Mouse (Mus musculus) layer of hippocampus, adult 8-10 months (tissue): Measurements from ENCODE around the gene Angptl4. TPM values are rescaled to one million over a fixed set of nuclear protein-coding genes. Genes with fewer than 3 reads are reported as not detected.
"Not testable (repeated sequence)": the region's sequence is repeated elsewhere in the genome, so short reads cannot be mapped to it uniquely, and the experiment has no call there.

Experiments used
- DNase-seq, 2 experiments: peaks; one replicate each; pipeline ENCODE4 v3.0.0; 2022; ENCODE audit warnings: low spot score in 2 of 2
- total RNA-seq, 4 experiments: library from RNA; stranded (reverse); gene quantifications; 2 replicates each; pipeline ENCODE4 v1.2.4; 2022

Gene Angptl4
- total RNA-seq, 4 experiments from 2014 or later = 1.7 to 3.0 (median 2.2) TPM

DNA sequence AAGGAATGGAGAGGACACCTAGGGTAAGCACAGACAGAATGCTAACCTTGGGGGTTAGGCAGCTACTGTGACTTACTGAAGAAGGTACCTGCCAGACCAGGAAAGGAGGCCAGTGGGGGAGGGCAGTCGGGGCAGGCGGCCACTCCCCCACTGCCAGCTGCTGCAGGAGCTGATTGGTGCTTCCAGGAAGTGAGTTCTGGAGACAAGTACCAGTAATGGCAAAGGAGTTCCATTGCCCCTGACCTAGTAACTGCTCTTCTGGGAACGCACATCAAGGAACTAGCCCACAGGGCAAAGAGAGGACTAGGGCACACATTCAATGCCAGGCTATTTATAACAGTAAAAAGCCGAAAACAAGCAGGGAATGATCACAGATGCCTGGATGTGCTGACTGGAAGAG is 24.4 kb downstream of the Angptl4 start:
- DNase-seq = no peak

DNA sequence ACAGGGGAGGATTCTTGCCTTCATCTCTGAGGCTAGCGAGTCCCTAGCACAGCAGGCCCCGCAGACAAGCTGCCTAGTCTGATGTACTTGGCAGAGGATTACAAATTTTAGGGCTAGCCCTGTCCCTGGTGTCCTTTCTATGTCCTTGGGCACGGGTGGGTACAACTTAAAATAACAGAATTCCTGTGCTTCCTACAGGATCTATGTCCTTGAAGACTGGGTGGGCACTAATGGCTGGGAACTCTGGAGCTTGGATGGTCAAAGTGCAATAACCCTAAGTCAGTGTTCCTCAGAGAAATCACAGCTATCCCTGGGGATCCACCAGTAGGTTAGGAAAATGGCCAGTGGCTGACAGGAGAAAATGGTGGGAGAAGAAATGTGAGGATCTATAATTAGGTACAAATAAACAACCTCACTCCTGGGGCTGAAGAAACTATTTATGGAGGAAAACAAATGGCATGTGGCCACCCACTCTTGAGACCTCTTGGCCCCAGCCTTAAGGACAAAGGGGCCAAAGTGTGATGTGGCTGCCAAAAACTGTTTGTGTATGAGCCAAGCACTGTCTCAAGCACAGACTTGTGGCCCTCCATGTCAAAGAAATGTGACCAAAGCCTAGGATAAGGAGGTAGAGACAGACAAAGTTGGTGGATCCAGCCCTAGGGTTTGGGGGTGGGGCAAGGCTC is 25.4 kb downstream of the Angptl4 start:
- no peak for DNase-seq

DNA sequence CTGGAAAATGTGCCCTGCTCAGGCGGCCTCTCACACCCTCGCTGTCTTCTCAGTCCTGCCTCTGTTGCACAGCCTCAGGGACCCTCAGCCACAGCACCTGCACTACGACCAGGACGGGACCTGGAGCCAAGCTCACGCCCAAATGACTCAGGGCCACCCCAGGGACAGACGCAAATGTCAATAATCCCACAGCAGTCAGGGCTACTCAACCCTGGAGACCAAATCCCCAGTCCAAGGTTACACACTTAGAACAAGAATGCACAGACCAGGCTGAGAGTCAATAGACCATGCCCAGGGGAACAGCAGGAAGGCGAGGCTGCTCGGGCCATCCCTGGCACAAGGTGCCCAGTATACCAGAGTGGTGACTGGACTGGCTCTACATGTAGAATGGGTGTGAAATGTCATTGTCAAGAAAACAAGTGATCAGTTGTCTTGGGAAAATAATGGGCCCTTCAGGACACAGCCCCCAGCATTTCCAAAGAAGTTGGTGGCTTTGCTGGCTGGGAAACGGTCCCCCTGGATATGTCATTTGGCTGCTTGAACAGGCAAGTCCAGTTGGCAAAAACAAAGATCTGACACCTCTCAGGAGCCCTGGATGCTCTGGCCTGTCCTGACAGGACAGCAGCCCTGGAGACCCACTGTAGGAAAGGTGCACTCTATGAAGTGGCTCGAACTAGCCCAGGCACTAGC is 26.1 kb downstream of the Angptl4 start:
- DNase-seq = no peak

DNA sequence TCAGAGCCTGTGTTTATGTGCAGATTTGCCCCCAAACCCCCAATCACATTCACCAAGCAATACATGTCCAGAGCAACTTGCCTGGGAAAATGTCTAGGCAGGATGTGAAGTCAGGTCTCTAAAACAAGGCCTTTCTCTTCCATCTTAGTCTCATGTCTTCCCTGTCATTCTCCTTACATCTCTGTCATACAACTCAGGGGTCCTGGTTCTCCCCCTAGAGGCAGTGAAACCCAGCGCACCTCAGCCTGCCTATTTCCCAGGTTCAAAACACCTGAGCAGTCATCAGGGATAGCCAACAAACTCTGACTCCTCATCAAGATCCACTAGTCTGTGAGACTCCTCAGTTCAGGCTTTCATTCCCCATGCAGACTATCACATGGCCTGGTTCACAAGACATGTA is 27.0 kb downstream of the Angptl4 start:
- no peak for DNase-seq

DNA sequence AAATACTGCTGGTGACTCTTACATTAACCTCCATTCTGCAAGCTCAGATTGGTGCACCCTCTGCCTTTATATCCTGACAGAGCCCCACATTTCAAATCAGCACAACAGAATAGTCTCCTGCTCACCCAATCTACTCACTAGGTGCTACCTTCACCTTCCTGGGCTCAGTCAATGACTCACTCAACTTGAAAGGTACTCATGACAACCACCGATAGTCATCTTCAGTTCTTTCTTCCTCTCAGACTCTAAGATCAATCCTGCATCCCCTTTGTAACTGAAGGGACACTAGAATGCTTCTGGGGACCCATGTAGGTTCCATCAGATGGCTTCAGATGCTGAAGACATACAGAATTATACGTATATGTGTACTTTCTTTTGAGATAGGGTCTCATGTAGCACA is 29.3 kb downstream of the Angptl4 start:
- no peak for DNase-seq

DNA sequence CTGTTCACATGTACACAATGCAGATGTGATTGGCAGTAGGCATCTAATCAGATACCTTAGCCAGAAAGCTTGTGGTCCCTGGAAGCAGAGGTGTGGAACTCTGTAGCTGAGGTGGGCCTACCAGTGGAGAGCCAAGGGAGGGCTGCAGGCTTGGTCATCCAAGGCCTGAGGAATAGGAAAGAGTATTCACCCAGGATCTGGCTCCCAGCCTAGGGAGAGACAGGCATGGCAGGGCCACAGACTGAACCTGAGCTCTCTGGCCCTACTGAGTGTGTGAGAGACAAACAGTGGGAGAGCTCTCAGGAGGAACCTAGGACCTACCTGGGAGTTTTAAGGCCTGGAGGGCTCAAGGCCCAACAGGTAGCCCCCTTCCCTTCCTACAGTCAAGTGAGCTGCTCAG is 30.4 kb downstream of the Angptl4 start:
- DNase-seq = no peak

DNA sequence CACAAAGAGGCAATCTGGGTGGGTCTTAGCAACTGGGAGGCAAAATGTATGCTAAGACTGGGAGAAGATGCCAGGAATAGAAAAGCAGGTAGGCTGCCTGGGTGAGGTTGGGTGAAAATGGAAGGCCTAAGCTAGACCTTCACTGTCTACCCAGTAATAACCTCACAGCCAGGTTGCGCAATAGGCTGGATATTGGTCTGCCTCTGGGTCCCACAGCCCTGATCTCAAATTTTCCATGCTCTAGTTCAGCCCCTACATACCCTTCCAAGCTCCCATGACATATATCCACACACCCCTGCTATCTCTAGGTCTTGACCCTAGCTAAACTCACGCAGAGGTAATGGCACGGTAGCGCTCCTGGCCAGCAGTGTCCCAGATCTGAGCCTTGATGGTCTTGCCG is 32.2 kb downstream of the Angptl4 start:
- no peak for DNase-seq

DNA sequence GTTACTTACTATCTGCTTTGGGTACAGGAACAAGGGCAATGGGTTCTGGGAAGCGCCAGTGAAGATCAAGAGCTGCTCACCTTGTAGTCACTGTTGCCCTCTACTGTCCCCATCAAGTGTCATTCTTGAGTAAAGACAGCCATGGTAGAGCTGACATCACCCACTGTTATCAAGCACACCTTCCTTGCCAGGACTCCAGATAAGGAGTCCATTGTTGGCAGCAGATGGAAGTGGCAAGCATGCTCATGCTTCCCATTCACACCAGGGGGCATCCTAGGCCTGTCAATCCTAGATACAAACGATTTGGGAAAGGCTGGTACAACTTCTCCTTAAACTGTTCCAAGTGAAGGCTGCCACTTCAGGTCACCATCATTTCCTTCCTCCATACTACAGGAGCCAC is 35.6 kb downstream of the Angptl4 start:
- no peak for DNase-seq

DNA sequence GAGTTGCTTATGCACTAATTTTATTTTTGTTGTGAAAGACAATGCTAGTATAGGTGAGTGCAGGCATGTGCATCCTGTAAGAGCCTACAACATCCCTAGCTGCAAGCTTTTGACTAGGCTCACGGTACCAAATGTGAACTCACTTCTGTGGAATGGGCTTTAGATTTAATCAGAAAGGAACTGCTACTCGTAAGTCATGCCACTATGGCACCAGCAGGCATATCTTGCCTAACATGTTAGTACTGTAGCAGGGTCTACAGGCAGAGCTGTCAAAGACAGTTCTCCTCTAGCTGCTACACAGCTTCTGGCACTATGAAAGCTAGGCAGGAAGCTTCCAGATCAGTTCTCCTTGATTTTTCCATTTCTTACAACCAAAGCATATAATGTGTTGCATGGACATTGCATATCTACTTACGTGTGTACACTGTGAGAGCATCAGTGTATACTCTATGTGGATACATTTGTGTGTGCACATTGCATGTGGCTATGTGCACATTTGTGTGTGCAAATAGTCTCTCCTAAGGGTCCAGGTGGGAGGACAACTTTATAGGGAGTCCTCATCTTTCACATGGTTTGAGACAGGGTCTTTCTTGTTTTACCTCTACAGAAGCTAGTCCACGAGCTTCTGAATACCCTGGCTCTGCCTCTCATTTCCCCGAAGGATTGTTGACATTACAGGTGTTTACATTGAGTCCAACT is 36.8 kb downstream of the Angptl4 start:
- DNase-seq = no peak

DNA sequence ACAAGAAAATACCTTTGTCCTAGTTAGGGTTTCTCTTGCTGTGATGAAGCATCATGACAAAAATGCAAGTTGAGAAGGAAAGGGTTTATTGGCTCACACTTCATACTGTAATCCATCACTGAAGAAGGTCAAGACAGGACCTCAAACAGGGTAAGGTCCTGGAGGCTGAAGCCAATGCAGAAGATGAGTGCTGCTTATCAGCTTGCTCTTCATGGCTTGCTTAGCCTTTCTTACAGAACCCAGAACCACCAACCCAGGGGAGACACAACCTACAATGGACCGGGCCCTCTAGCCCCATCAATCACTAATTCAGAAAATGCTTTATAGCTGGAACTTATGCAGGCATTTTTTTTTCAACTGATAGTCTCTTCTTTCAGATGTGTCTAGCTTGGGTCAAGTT is 39.2 kb downstream of the Angptl4 start:
- no peak for DNase-seq

DNA sequence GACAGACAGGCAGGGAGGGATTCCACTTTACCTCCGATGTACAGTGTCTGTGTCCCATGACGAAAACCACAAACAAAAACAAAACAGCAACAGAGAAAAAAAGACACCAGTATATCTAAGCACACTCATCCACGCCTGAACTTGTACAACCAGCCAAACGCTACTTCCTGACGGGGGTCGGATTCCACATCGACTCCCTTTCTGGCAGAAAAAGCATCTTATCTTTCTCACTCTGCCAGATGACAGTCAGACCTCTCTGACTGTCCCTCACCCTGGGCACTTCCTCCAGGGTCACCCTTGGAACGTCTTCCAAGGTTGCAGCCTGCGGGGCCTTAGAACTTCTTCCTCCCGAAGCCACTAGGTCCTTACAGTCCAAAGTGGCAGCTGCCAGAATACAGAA is 48.1 kb downstream of the Angptl4 start:
- not testable (repeated sequence) for DNase-seq

DNA sequence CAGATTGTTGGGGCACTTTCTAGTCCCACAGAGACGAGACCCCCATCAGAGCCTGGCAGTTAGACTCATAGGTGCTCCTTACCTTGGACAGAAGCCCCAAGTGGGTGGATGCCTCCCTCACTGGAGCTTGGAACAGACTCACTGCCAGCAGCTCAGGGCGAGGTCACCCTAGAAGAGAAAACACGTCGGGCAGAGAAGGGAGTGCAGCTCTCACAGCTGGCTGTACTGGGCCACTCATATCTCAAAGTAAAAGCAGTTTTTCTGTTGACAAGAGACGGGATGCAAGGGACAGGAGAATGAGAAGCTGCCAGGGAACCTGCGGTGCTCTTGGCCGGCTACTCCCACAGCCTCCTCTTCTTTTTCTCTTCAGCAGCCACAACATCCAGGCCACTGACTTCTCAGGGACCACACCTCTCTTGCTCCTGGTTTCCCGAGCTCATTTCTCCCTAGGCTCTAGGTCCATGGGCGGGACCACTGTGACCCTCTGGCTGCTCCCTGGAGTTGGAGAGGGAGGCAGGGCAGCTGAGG is 49.0 kb downstream of the Angptl4 start:
- DNase-seq = not testable (repeated sequence)

DNA sequence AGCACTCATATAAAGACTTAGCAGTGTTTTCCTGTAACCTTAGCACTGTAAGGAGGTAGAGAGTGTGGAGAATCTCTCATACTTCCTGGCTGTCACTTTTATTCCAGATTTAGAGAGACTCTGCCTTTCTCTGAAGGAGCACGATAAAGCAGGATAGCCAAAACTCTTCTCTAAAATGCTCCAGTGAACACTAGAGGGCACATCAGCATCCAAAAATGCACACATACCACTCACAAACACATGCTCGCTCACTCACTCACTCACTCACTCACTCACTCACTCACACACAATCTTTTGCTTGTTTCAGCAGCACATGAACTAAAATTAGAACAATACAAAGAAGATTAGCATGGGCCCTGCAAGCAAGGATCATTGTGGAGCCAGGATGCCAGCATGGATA is 52.4 kb downstream of the Angptl4 start:
- no peak for DNase-seq

DNA sequence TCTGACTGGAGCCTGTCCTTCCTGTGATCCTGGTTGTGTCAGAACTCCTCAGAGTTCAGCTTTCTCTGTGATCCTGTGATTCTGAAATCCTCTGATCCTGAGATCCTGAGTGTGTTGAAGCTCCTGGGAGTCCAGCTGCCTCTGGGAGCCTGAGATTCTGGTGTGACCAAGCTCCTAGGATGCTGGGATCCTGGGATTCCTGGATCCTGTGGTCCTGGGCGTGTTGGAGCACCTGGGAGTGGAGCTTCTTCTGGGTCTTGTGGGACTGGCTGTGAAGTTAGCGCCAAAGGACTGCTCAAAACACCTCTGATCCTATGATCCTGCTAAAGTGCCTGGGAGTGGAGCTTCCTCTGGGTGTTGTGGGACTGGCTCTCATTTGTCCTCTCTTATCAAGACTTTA is 53.2 kb downstream of the Angptl4 start:
- no peak for DNase-seq

Other genes with a start within 250 kb of the Angptl4 start
- gene Myo1f, start 226.1 kb downstream of the Angptl4 start, total RNA-seq = 10 to 100 TPM in 2 of 4 experiments, 1 to 10 TPM in 2; 1.3 to 11.8 (median 6.8) TPM
- gene Zfp414, start 152.7 kb downstream of the Angptl4 start, total RNA-seq = 10 to 100 TPM; 51.2 to 62.6 (median 52.6) TPM
- 1 to 10 TPM in 2 of 4 experiments, under 1 TPM in 2; 0.36 to 1.3 (median 0.96) TPM for gene Pram1, start 143.8 kb downstream of the Angptl4 start, total RNA-seq
- gene Hnrnpm, start 95.0 kb downstream of the Angptl4 start, total RNA-seq = 100 to 1,000 TPM; 131 to 157 (median 141) TPM
- gene March2, start 63.2 kb downstream of the Angptl4 start, total RNA-seq = 10 to 100 TPM; 73.7 to 87.2 (median 80.7) TPM
- gene Rab11b, start 21.3 kb downstream of the Angptl4 start, total RNA-seq = 100 to 1,000 TPM; 272 to 320 (median 292) TPM
- 10 to 100 TPM; 26.9 to 41.2 (median 31.4) TPM for gene Kank3, start 28.7 kb upstream of the Angptl4 start, total RNA-seq
- gene Rps28, start 42.7 kb upstream of the Angptl4 start, total RNA-seq = 100 to 1,000 TPM; 686 to 890 (median 782) TPM
- gene Ndufa7, start 42.7 kb upstream of the Angptl4 start, total RNA-seq = 100 to 1,000 TPM; 196 to 215 (median 203) TPM
- gene Cd320, start 61.3 kb upstream of the Angptl4 start, total RNA-seq = 10 to 100 TPM; 22.8 to 26.0 (median 25.1) TPM
- not detected for gene Gm7029, start 92.0 kb upstream of the Angptl4 start, total RNA-seq
- 1 to 10 TPM; 1.9 to 2.6 (median 2.5) TPM for gene Kifc1, start 108.8 kb upstream of the Angptl4 start, total RNA-seq
- gene Platr17, start 123.3 kb upstream of the Angptl4 start, total RNA-seq = 1 to 10 TPM in 2 of 4 experiments, not detected in 2; 1.4 to 1.8 TPM
- 10 to 100 TPM; 24.2 to 27.1 (median 26.1) TPM for gene Daxx, start 127.6 kb upstream of the Angptl4 start, total RNA-seq
- gene Tapbp, start 134.1 kb upstream of the Angptl4 start, total RNA-seq = 10 to 100 TPM; 39.9 to 87.4 (median 58.2) TPM
- 10 to 100 TPM; 28.8 to 36.0 (median 32.5) TPM for gene Zbtb22, start 134.1 kb upstream of the Angptl4 start, total RNA-seq
- gene Rgl2, start 147.7 kb upstream of the Angptl4 start, total RNA-seq = 10 to 100 TPM; 64.3 to 90.9 (median 81.8) TPM
- gene Pfdn6, start 158.5 kb upstream of the Angptl4 start, total RNA-seq = 10 to 100 TPM; 68.7 to 93.1 (median 76.1) TPM
- gene Wdr46, start 158.8 kb upstream of the Angptl4 start, total RNA-seq = 10 to 100 TPM; 13.2 to 17.4 (median 14.9) TPM
- 1 to 10 TPM; 4.7 to 7.4 (median 6.9) TPM for gene B3galt4, start 169.7 kb upstream of the Angptl4 start, total RNA-seq
- 10 to 100 TPM; 81.4 to 91.3 (median 81.9) TPM for gene Vps52, start 174.0 kb upstream of the Angptl4 start, total RNA-seq
- gene Rps18, start 174.2 kb upstream of the Angptl4 start, total RNA-seq = 100 to 1,000 TPM; 273 to 401 (median 339) TPM
- gene H2-K1, start 218.5 kb upstream of the Angptl4 start, total RNA-seq = 100 to 1,000 TPM in 1 of 4 experiments, 10 to 100 TPM in 3; 29.6 to 138 (median 63.9) TPM
- 10 to 100 TPM; 34.8 to 44.1 (median 42.7) TPM for gene Ring1, start 242.8 kb upstream of the Angptl4 start, total RNA-seq
- gene H2-Ke6, start 246.2 kb upstream of the Angptl4 start, total RNA-seq = 10 to 100 TPM; 57.9 to 62.2 (median 58.3) TPM
- gene Slc39a7, start 249.9 kb upstream of the Angptl4 start, total RNA-seq = 100 to 1,000 TPM in 1 of 4 experiments, 10 to 100 TPM in 3; 77.1 to 106 (median 92.6) TPM
- gene Rxrb, start 250.0 kb upstream of the Angptl4 start, total RNA-seq = 10 to 100 TPM; 70.8 to 85.4 (median 78.0) TPM